8 mouse cellular contexts compared by ENCODE assay signal in genomic region chr14:34673395-34674228, GRCm38 (mm10). TPM values are rescaled to one million over a fixed set of nuclear protein-coding genes. Genes with fewer than 3 reads are reported as not detected.
DNase-seq lines count a peak whose midpoint lies in the region; ATAC-seq lines count a peak whose summit lies in the region.

Gene Wapl (plus strand): TSS chr14:34673928.

- no peaks in the 10 kb centered on the region for H3K27me3 ChIP-seq in lung, embryonic 16.5 days (ENCODE audit: control insufficient read depth, insufficient read depth, low read depth, low read length)

- H3K4me3 ChIP-seq in lung, embryonic 16.5 days (ENCODE audit: low read length), result peak within 1 kb of the TSS; percentile 97

- H3K27ac ChIP-seq in lung, embryonic 16.5 days (ENCODE audit: low read length), result peak within 1 kb of the TSS; percentile 93

- H3K36me3 ChIP-seq in lung, embryonic 16.5 days (ENCODE audit: control insufficient read depth, insufficient read depth, low read length), result no peaks in the 10 kb centered on the region; the same call in 1 of the 2 replicates

- peak; percentile 78 for DNase-seq in MEL-GATA-1-ER (ENCODE audit: extremely low read depth, low read depth)
- peak; percentile 97 for DNase-seq in cerebellum, adult 8-10 months
- peak; percentile 92 for DNase-seq in forelimb bud, embryonic 11.5 days (ENCODE audit: low read depth, low spot score)
- peak; percentile 94 for DNase-seq in layer of hippocampus, adult 9-10 months (ENCODE audit: low spot score)
- peak; percentile 92 for DNase-seq in ovary, postnatal 10 days (ENCODE audit: low spot score)
- DNase-seq in thymus, postnatal 10 days (ENCODE audit: low spot score in 2 of 2), result peak; percentile 92 to 94

- peak within 1 kb of the TSS; percentile 65 for H3K4me2 ChIP-seq in lung, embryonic 16.5 days (ENCODE audit: low read depth, low read length)

- no peaks in the 10 kb centered on the region for H3K9me3 ChIP-seq in lung, embryonic 16.5 days (ENCODE audit: control insufficient read depth, low read length)

- WGBS in lung, embryonic 16.5 days, result under 1% methylated on average over 77 of the region's 90 CpGs

- H3K4me1 ChIP-seq in lung, embryonic 16.5 days (replicated peaks; ENCODE audit: control insufficient read depth, insufficient read depth, low read length), result peaks cover 10% of the 10 kb centered on the region

- H3K9ac ChIP-seq in lung, embryonic 16.5 days (ENCODE audit: low read length), result peak within 1 kb of the TSS; percentile 98

- ATAC-seq in hematopoietic stem cell, adult 5-6 weeks (replicated peaks in 1 of 2; ENCODE audit: insufficient read depth in 1 of 2, low FRiP score in 2 of 2, low TSS enrichment in 1 of 2, low read depth in 1 of 2, poor library complexity in 2 of 2, severe bottlenecking in 2 of 2), result peak; percentile 95
- peak; percentile 99 for ATAC-seq in lung, embryonic 16.5 days (ENCODE audit: low read depth)

RNA-seq across cellular contexts. Expression of gene Wapl, which starts in this region (rescaled TPM):
- 135 and 146 TPM in 2 replicates for total RNA-seq in hematopoietic stem cell, adult 5-6 weeks (2017)
- 20.2 and 20.8 TPM in 2 replicates for polyA plus RNA-seq in lung, embryonic 16.5 days (2015; fragmentation: Nextera tagmentation; extraction: Ambion mirVana)

Comparison
In these comparisons a context has a peak if more than half of its experiments do, and no peak if none do; other contexts are left out.
1. Peak in every context shown above with its lines: DNase-seq, ATAC-seq, H3K4me3 ChIP-seq and H3K27ac ChIP-seq.